Mouse (Mus musculus) adrenal gland, postnatal 4 days (tissue): ENCODE results near the gene Mgat1. TPM values are rescaled to one million over a fixed set of nuclear protein-coding genes. Genes with fewer than 3 reads are reported as not detected.
"Not testable (repeated sequence)": the region's sequence is repeated elsewhere in the genome, so short reads cannot be mapped to it uniquely, and the experiment has no call there.

ENCODE experiments used
- DNase-seq, 2 experiments: peaks; one replicate each; pipeline ENCODE4 v3.0.0; 2021 to 2022; ENCODE audit warnings: low spot score in 2 of 2, mixed read lengths in 2 of 2
- long read RNA-seq, 2 experiments: library from polyadenylated mRNA; stranded (forward); transcript quantifications; one replicate each; pipeline ENCODE4 v2.0.0; 2021
- total RNA-seq, 2 experiments: library from RNA; stranded (reverse); gene quantifications; 2 replicates each; pipeline ENCODE4 v1.2.3; 2021

The Mgat1 gene
- 100 to 1,000 TPM; 104 to 109 TPM for total RNA-seq
- long read RNA-seq, experiment 1, transcript Mgat1-205 (2 exons, 787 nt), result minor isoform, 5 of 123 reads
- long read RNA-seq, experiment 1, transcript Mgat1-213 (4 exons, 3,151 nt), result minor isoform, 9 of 123 reads
- long read RNA-seq, experiment 1, transcript Mgat1-201 (3 exons, 2,976 nt), result minor isoform, 22 of 123 reads
- long read RNA-seq, experiment 1, transcript Mgat1-202 (3 exons, 2,729 nt), result major isoform, 40 of 123 reads
- long read RNA-seq, experiment 1, partial matches to known transcripts, result 33 of 123 reads
- long read RNA-seq, experiment 1, other reads (novel, unspliced or antisense), result 10 of 123 reads
- long read RNA-seq, experiment 2, transcript Mgat1-213 (4 exons, 3,151 nt), result minor isoform, 15 of 150 reads
- long read RNA-seq, experiment 2, transcript Mgat1-201 (3 exons, 2,976 nt), result minor isoform, 28 of 150 reads
- long read RNA-seq, experiment 2, transcript Mgat1-205 (2 exons, 787 nt), result minor isoform, 8 of 150 reads
- long read RNA-seq, experiment 2, transcript Mgat1-202 (3 exons, 2,729 nt), result major isoform, 54 of 150 reads
- long read RNA-seq, experiment 2, partial matches to known transcripts, result 36 of 150 reads
- long read RNA-seq, experiment 2, other reads (novel, unspliced or antisense), result 8 of 150 reads

- DNase-seq, result peak; percentile 83 to 91
Measured at GRCm38 (mm10) chr11:49243727-49244594, at the start of gene Mgat1. Gene Mgat1, plus strand, starts transcription at chr11:49244191.

- not testable (repeated sequence) for DNase-seq
Measured at GRCm38 (mm10) chr11:49194771-49195170, 49.2 kb upstream of the Mgat1 start.

- DNase-seq, result no peak
Measured at GRCm38 (mm10) chr11:49195819-49196322, 48.1 kb upstream of the Mgat1 start.

GRCm38 (mm10) chr11:49200666-49201065 is 43.3 kb upstream of the Mgat1 start:
- no peak for DNase-seq

GRCm38 (mm10) chr11:49201142-49201541 is 42.8 kb upstream of the Mgat1 start:
- no peak for DNase-seq

- no peak for DNase-seq
Measured at GRCm38 (mm10) chr11:49202071-49202470, 41.9 kb upstream of the Mgat1 start.

GRCm38 (mm10) chr11:49202523-49203061 is 41.4 kb upstream of the Mgat1 start:
- peak in 1 of 2 experiments; percentile 7 for DNase-seq

- peak; percentile 88 to 89 for DNase-seq
Measured at GRCm38 (mm10) chr11:49203129-49203768, 40.7 kb upstream of the Mgat1 start, which contains the start of gene Zfp62. Gene Zfp62, plus strand, starts transcription at chr11:49203292.

GRCm38 (mm10) chr11:49203771-49204497 is 40.1 kb upstream of the Mgat1 start:
- DNase-seq, result no peak

- DNase-seq, result no peak
Measured at GRCm38 (mm10) chr11:49205080-49205590, 38.9 kb upstream of the Mgat1 start.

- DNase-seq, result no peak
Measured at GRCm38 (mm10) chr11:49207495-49207894, 36.5 kb upstream of the Mgat1 start.

- DNase-seq, result no peak
Measured at GRCm38 (mm10) chr11:49212577-49212976, 31.4 kb upstream of the Mgat1 start.

GRCm38 (mm10) chr11:49213505-49213904 is 30.5 kb upstream of the Mgat1 start:
- DNase-seq, result no peak

- DNase-seq, result no peak
Measured at GRCm38 (mm10) chr11:49219271-49219670, 24.7 kb upstream of the Mgat1 start.

- DNase-seq, result no peak
Measured at GRCm38 (mm10) chr11:49224455-49224854, 19.5 kb upstream of the Mgat1 start.

GRCm38 (mm10) chr11:49232781-49233180 is 11.2 kb upstream of the Mgat1 start:
- DNase-seq, result no peak

GRCm38 (mm10) chr11:49235459-49236207 is 8.4 kb upstream of the Mgat1 start:
- DNase-seq, result no peak

- DNase-seq, result no peak
Measured at GRCm38 (mm10) chr11:49236891-49237290, 7.1 kb upstream of the Mgat1 start.

GRCm38 (mm10) chr11:49237532-49237931 is 6.5 kb upstream of the Mgat1 start:
- no peak for DNase-seq
